Mouse (Mus musculus) testis, adult 2 months (tissue): ENCODE data around the gene Limk1. TPM values are rescaled to one million over a fixed set of nuclear protein-coding genes. Genes with fewer than 3 reads are reported as not detected.

Experiments used
- H3K27ac ChIP-seq: fragments of 200-500 bp; 2 replicates; pipeline ENCODE4 v1.5.1; 2012; ENCODE audit warnings: low read depth, low read length; ENCODE audit not compliant: control insufficient read depth, insufficient read depth
- H3K27me3 ChIP-seq: fragments of 200-500 bp; 2 replicates; pipeline ENCODE4 v1.6.1; 2012; ENCODE audit warnings: mild to moderate bottlenecking, low read length, moderate library complexity; ENCODE audit not compliant: control insufficient read depth, insufficient read depth
- H3K36me3 ChIP-seq: fragments of 200-500 bp; 2 replicates; pipeline ENCODE4 v1.6.1; 2012; ENCODE audit warnings: mild to moderate bottlenecking, low read length; ENCODE audit not compliant: control insufficient read depth, insufficient read depth
- H3K4me1 ChIP-seq: fragments of 200-500 bp; 2 replicates; pipeline ENCODE4 v1.6.1; 2012; ENCODE audit warnings: low read length; ENCODE audit not compliant: control insufficient read depth, insufficient read depth
- H3K4me3 ChIP-seq: fragments of 200-500 bp; 2 replicates; pipeline ENCODE4 v1.5.1; 2012; ENCODE audit warnings: low read depth, mild to moderate bottlenecking, low read length, moderate library complexity, mixed read lengths; ENCODE audit not compliant: control insufficient read depth
- CTCF ChIP-seq: fragments of 200-500 bp; IDR thresholded peaks from 2 replicates; pipeline ENCODE4 v1.5.1; 2012; ENCODE audit warnings: low read depth, mild to moderate bottlenecking, inconsistent platforms, low read length, moderate library complexity; ENCODE audit not compliant: control insufficient read depth, insufficient read depth, insufficient replicate concordance
- POLR2A ChIP-seq: fragments of 200-500 bp; IDR thresholded peaks from 2 replicates; pipeline ENCODE4 v1.6.1; 2012; ENCODE audit warnings: low read depth, mild to moderate bottlenecking, inconsistent platforms, low read length, moderate library complexity; ENCODE audit not compliant: control insufficient read depth
- polyA plus RNA-seq: library from polyadenylated mRNA; depleted of rRNA; stranded (reverse); fragments of >200 nt; gene quantifications from 2 replicates; pipeline ENCODE4 v1.2.3, GENCODE M21; 2012; rRNA removed

Gene Limk1
- 16.3 and 19.5 TPM in 2 replicates for polyA plus RNA-seq

DNA sequence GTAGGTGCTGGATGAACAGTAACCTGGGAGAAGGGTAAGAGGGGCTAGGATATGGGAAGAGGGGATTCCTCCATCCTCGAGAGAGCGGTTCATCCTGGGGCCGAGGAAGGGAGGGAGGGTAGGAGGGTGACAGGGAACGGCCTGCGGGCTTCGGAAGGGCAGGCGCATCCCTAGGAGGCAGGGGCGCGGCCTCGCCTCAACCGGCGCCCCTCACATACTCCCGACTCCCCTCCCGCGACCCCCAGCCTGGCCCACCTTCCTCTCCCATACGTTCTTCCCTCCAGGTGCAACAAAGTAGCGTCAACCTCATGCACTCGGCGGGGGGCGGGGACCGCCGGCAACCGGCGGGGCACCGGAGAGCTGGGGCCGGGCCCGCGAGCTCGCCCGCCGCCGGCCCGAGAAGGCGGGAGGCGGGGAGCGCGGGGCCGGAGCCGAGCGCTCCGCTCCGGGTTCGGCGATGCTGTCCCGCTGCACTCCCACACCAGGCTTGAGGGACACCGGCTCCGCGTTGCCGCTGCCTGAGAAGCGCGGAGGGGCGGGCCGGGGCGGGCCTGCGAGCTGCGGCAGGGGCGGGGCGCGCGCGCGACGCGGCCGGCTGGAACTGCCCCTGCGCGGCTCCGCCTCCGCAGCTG, at the start of gene Limk1:
Gene Limk1, minus strand, starts transcription at position 513 of the 632 bp plus-strand sequence.
- 0 out of 2 replicates have a peak, but pooled peaks have one; percentile 13 for TF ChIP-seq POLR2A
- TF ChIP-seq CTCF, result no peak

DNA sequence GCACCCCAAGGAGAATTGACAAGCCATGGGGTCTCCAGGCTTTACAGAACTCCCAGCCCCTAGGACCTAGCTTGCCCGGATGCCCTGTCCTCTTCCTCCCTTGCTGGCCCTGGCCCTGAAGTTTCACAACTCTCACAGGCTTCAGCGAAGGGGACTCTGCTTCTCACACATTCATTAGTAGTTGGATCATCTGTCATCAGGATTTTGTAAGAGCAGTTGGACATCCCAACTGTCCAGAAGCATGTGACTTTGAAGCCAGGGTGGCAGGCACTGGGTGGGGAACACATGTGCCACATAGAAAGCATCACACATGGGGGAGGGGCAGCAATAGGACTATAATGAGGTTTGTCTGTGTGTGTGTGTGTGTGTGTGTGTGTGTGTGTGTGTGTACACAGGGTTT, 46.5 kb upstream of the Limk1 start:
- TF ChIP-seq POLR2A (no peak), CTCF (no peak)
- no peak overlapping the region for H3K4me3 ChIP-seq
- no peak overlapping the region for H3K27ac ChIP-seq
- no peaks in the 10 kb centered on the region for H3K27me3 ChIP-seq
- peaks cover 15% of the 10 kb centered on the region for H3K4me1 ChIP-seq
- H3K36me3 ChIP-seq, result no peaks in the 10 kb centered on the region

More for the DNA sequence above, at the start of gene Limk1:
- H3K4me3 ChIP-seq, result peak within 1 kb of the TSS; percentile 86
- H3K27me3 ChIP-seq, result no peaks in the 10 kb centered on the region
- H3K27ac ChIP-seq, result peak within 1 kb of the TSS; percentile 73
- H3K4me1 ChIP-seq, result peaks cover 10% of the 10 kb centered on the region
- H3K36me3 ChIP-seq, result no peaks in the 10 kb centered on the region

DNA sequence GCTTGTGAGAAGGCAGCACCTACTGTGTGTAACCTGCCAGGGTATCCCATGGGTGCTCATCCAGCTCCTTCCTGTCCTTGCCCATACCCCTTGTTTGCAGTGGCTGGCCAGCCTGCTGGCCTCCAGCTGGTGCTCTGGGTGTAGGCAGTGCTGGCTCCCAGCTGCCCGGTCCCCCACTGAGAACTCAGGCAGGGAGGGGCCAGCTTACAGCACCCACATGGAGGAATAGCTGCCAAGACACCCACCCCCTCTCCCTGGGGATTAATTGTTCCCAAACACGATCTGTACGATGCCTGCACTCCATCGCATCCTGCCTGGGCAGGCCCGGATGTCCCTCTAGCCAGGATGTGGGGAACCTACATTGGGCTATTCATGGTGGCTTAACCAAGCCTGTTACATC, 45.7 kb upstream of the Limk1 start:
- no peak overlapping the region for H3K4me3 ChIP-seq
- TF ChIP-seq POLR2A (no peak), CTCF (no peak)
- peaks cover 14% of the 10 kb centered on the region for H3K4me1 ChIP-seq
- H3K27ac ChIP-seq, result no peak overlapping the region
- H3K36me3 ChIP-seq, result no peaks in the 10 kb centered on the region
- no peaks in the 10 kb centered on the region for H3K27me3 ChIP-seq

DNA sequence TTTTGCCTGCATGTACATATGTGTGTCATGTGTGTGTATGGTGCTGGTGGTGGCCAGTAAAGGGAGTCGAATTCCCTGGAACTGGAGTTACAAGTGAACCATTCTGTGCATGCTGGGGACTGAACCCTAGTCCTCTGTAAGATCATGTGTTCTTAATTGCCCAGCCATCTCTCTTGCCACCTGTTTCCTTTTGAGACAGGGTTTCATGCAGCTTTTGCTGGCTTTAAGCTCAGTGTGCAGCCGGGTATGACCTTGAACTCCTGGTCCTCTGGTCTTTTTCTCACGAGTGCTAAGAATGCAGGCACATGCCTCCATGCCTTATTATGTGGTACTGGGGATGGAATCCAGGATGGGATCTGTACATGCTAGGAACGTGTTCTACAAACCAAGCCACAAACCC, 44.8 kb upstream of the Limk1 start:
- Histone ChIP-seq H3K36me3 (no peaks in the 10 kb centered on the region), H3K4me3 (no peak overlapping the region), H3K27me3 (no peaks in the 10 kb centered on the region), H3K27ac (no peak overlapping the region), H3K4me1 (peaks cover 14% of the 10 kb centered on the region)
- no peak for TF ChIP-seq CTCF
- TF ChIP-seq POLR2A, result no peak

DNA sequence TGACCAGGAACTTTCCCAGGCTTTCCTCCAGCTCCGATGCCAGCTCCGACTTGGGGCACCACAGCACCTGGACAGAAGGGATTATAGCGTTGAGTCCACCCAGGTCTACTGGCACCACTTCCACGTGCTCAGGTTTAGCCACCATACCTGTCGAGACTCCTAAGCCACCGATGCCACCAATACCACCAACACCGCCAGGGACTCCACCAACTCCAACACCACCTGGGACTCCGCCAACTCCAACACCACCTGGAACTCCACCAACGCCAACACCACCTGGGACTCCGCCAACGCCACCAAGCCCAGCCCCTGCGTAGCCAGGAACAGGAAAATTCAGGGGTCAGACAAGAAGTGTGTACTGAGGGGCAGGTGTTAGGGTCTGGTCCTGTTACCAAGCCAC, 40.7 kb upstream of the Limk1 start:
- TF ChIP-seq CTCF (no peak), POLR2A (no peak)
- Histone ChIP-seq H3K27me3 (no peaks in the 10 kb centered on the region), H3K4me1 (peaks cover under 1% of the 10 kb centered on the region), H3K4me3 (no peak overlapping the region), H3K36me3 (no peaks in the 10 kb centered on the region), H3K27ac (no peak overlapping the region)

DNA sequence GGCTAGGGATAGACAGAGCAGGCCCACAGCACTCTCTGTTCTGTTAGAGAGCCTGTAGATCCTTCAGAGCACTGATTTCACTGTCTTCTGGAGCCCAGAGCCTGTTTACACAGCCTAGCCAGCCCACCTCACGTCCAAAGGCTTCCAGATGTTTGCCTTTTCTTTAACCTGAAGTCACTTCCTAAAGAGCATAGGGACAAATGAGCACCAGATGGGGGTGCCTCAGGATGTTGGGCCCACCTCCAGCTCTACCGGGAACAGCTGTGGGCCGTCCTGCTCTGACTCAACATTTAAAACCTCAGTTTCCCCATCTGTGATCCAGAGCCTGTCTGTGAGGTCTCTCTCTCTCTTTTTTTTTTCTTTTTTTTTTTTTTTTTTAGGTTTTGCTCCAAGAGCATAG, 40.1 kb upstream of the Limk1 start:
- no peak overlapping the region for H3K27ac ChIP-seq
- no peak overlapping the region for H3K4me3 ChIP-seq
- no peaks in the 10 kb centered on the region for H3K36me3 ChIP-seq
- H3K4me1 ChIP-seq, result no peaks in the 10 kb centered on the region; the same call in 1 of the 2 replicates
- no peaks in the 10 kb centered on the region for H3K27me3 ChIP-seq
- TF ChIP-seq POLR2A (no peak), CTCF (no peak)

DNA sequence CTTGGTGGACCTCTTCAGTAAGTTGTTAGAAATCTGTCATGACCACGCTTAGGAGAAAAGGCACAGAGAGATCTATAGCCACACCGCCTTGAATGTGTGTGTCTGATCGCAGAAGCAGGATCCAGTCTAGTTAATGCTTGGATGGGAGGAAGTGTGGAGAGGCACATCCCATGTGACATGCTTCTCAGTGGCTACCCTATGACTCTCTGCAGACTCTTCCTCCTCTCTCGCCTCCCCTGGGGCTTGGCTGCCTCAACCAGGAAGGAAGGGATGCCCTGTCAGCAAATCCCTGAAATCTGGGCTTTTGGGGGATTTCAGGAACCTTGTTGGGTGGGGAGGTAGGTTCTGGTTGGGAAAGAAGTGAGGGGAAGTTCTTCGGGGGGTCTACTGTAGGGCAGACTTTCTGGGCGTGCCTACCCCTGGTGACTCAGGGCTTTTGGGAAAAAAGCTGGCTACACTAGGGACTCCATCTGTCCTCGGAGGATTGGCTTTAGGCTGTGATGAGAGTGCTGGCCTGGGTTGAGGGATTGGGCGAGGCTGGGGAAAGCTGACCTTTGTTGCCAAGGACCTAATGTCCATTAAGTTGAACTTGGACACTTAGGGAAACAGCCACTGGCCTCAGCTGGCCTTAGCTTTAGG, 38.7 kb upstream of the Limk1 start:
- H3K4me1 ChIP-seq, result no peaks in the 10 kb centered on the region; the same call in 1 of the 2 replicates
- no peaks in the 10 kb centered on the region for H3K36me3 ChIP-seq
- no peak overlapping the region for H3K27ac ChIP-seq
- TF ChIP-seq POLR2A (no peak), CTCF (no peak)
- H3K27me3 ChIP-seq, result no peaks in the 10 kb centered on the region
- no peak overlapping the region for H3K4me3 ChIP-seq
